Mouse (Mus musculus) right cerebral cortex, adult 18-20 months (tissue): ENCODE measurements at regions not wholly inside any gene's neighbourhood (a gene's known extent, or its start where the extent isn't known, plus 50 kb on each side); places are given as distances from the start of the nearest gene placed in this dataset.
A peak's percentile ranks its signal among the peaks of the same experiment; 100 is the strongest.

Experiments used
- DNase-seq: peaks from one replicate; pipeline ENCODE4 v3.0.0; 2022; ENCODE audit warnings: mixed read lengths

- DNase-seq, result no peak
Observed at GRCm38 (mm10) chr1:124156832-124157231, 111.5 kb upstream of the Dpp10 start.

GRCm38 (mm10) chr1:124152101-124152500 lies 106.7 kb upstream of the Dpp10 start:
- DNase-seq, result no peak

- DNase-seq, result peak; percentile 72
Observed at GRCm38 (mm10) chr1:124148590-124148989, 103.2 kb upstream of the Dpp10 start.

- no peak for DNase-seq
Observed at GRCm38 (mm10) chr1:124104286-124104846, 59.0 kb upstream of the Dpp10 start.

- no peak for DNase-seq
Observed at GRCm38 (mm10) chr1:124103049-124103448, 57.7 kb upstream of the Dpp10 start.
